Mouse (Mus musculus): ENCODE measurements around the gene Gm13285. TPM values are rescaled to one million over a fixed set of nuclear protein-coding genes. Genes with fewer than 3 reads are reported as not detected.

Gm13285 gene
- total RNA-seq (2023), result under 1 TPM in 1 of 2 experiments, not detected in 1; 0.36 TPM

GRCm38 (mm10) chr4:88799365-88799764, at the start of gene Gm13285:
Gene Gm13285, plus strand, starts transcription at chr4:88799665.

GRCm38 (mm10) chr4:88754818-88755340, 44.6 kb upstream of the Gm13285 start, which contains the start of gene Gm13271:
Gene Gm13271, plus strand, starts transcription at chr4:88754868.

GRCm38 (mm10) chr4:88759610-88760268, 39.7 kb upstream of the Gm13285 start, which contains the start of gene Gm13283:
Gene Gm13283, plus strand, starts transcription at chr4:88760119.

GRCm38 (mm10) chr4:88773534-88773933, 25.9 kb upstream of the Gm13285 start, which contains the start of gene Gm13290:
Gene Gm13290, plus strand, starts transcription at chr4:88773834.

GRCm38 (mm10) chr4:88776622-88777021, 22.8 kb upstream of the Gm13285 start, which contains the start of gene Gm13289:
Gene Gm13289, plus strand, starts transcription at chr4:88776922.

GRCm38 (mm10) chr4:88779550-88779949, 19.9 kb upstream of the Gm13285 start, which contains the start of gene Gm13272:
Gene Gm13272, plus strand, starts transcription at chr4:88779850.

GRCm38 (mm10) chr4:88781831-88782230, 17.6 kb upstream of the Gm13285 start, which contains the start of gene Ifnz:
Gene Ifnz, plus strand, starts transcription at chr4:88782131.

GRCm38 (mm10) chr4:88785409-88785808, 14.1 kb upstream of the Gm13285 start, which contains the start of gene Gm13276:
Gene Gm13276, plus strand, starts transcription at chr4:88785709.

GRCm38 (mm10) chr4:88788402-88788801, 11.1 kb upstream of the Gm13285 start, which contains the start of gene Gm13277:
Gene Gm13277, plus strand, starts transcription at chr4:88788632.

GRCm38 (mm10) chr4:88791250-88791649, 8.2 kb upstream of the Gm13285 start, which contains the start of gene Gm13278:
Gene Gm13278, plus strand, starts transcription at chr4:88791550.

GRCm38 (mm10) chr4:88793936-88794675, 5.4 kb upstream of the Gm13285 start, which contains the start of gene Gm13275:
Gene Gm13275, plus strand, starts transcription at chr4:88794487.

GRCm38 (mm10) chr4:88797097-88797496, 2.4 kb upstream of the Gm13285 start, which contains the start of gene Gm13279:
Gene Gm13279, plus strand, starts transcription at chr4:88797397.

GRCm38 (mm10) chr4:88802954-88803353, 3.5 kb downstream of the Gm13285 start, which contains the start of gene Gm13287:
Gene Gm13287, plus strand, starts transcription at chr4:88803254.

GRCm38 (mm10) chr4:88805231-88805630, 5.8 kb downstream of the Gm13285 start, which contains the start of gene Gm13288:
Gene Gm13288, plus strand, starts transcription at chr4:88805531.

GRCm38 (mm10) chr4:88815928-88816327, 16.5 kb downstream of the Gm13285 start, which contains the start of gene Ifna7:
Gene Ifna7, plus strand, starts transcription at chr4:88816228.

GRCm38 (mm10) chr4:88819659-88820058, 20.2 kb downstream of the Gm13285 start, which contains the start of gene Ifna11:
Gene Ifna11, plus strand, starts transcription at chr4:88819959.

GRCm38 (mm10) chr4:88827116-88827515, 27.7 kb downstream of the Gm13285 start, which contains the start of gene Ifna6:
Gene Ifna6, plus strand, starts transcription at chr4:88827416.

GRCm38 (mm10) chr4:88835225-88835624, 35.8 kb downstream of the Gm13285 start, which contains the start of gene Ifna5:
Gene Ifna5, plus strand, starts transcription at chr4:88835525.

GRCm38 (mm10) chr4:88841438-88841911, 42.0 kb downstream of the Gm13285 start, which contains the start of gene Ifna4:
Gene Ifna4, plus strand, starts transcription at chr4:88841861.

GRCm38 (mm10) chr4:88849698-88850097, 50.2 kb downstream of the Gm13285 start, which contains the start of gene Ifna1:
Gene Ifna1, plus strand, starts transcription at chr4:88850087.

